Mouse (Mus musculus) thymus, postnatal 25 days (tissue): ENCODE measurements around the gene Hltf.
"Not testable (repeated sequence)": the region's sequence is repeated elsewhere in the genome, so short reads cannot be mapped to it uniquely, and the experiment has no call there.

Experiments used
- DNase-seq: peaks from one replicate; pipeline ENCODE4 v3.0.0; 2022

Hltf gene

DNA sequence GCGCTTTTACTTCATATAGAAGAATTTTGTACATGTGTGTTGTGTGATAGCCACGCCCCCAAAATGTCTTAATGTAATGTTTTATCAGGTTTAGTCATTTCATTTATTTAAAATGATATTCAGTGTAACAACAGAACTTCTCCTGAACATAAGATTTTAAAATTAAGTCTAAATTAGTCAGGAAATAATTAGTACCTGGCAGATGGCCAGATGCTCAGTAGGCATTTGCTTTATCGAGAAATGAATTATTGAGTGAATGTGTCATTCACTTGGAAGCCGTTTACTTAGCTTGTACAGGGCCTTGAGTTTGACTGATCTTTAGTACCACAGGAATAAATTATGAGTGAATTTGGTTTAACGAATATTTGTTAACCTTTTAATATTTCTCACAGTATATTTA, 51.3 kb downstream of the Hltf start:
- DNase-seq = no peak

- DNase-seq = no peak
Measured at GRCm38 (mm10) chr3:20111913-20112312, 54.3 kb downstream of the Hltf start.

- DNase-seq = no peak
Measured at GRCm38 (mm10) chr3:20119044-20119591, 61.5 kb downstream of the Hltf start.

GRCm38 (mm10) chr3:20119686-20120244, 62.2 kb downstream of the Hltf start:
- no peak for DNase-seq

DNA sequence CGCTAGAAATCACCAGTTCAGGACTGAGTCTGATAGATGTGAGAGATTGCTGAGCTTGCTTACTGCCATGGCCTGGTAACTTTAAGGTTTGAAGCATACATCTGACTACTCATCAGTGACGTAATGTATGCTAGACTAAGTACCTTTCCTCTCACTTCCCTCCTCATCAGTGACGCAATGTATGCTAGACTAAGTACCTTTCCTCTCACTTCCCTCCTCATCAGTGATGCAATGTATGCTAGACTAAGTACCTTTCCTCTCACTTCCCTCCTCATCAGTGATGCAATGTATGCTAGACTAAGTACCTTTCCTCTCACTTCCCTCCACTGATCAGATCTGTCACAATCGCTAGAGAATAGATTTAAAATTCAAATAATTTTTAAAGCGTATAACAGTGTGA, 64.0 kb downstream of the Hltf start:
- not testable (repeated sequence) for DNase-seq

- no peak for DNase-seq
Measured at GRCm38 (mm10) chr3:20125604-20126003, 68.0 kb downstream of the Hltf start.

DNA sequence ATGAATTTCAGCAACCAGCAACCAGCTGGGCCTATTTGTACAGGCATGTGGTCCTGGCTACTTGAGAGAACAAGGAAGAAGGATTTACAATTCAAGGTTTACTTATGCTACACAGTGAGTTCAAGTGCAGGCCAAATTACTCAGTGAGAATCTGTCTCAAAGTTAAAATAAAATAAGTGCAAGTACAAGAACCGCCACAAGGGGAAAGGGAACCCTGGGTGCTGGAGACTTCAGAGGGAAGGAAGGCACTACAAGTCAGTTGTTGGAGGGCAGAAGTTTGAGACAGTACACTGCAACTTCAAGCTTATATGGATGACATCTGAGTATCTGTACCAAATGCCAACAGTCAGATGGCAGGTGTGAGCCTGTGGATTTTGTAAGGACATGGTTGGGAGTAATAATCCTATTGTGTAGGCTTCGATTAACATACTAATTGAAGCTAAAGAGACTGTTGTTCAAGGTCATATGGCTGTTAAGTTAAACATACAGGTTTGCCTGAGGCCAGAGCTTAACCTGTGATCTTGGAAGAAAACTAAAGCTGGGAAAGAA, 69.5 kb downstream of the Hltf start:
- no peak for DNase-seq

DNA sequence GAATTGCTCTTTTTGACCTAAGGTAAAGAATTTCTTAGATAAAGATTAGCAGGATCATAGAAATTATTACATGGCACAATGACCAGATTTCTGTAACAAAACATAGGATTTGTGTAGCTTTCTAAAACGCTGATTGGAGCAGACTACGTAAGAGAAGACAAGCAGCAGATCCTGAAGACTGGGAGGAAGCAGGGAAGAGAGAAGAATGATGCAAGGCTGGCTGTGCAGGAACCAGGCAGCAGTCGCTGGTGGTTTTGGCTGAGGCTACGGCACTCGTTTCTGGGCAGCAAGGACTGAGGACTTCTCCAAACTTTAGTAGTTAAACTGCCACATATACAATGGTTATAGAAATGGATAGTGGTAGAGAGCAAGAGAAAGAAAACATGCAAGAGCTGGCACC, 71.9 kb downstream of the Hltf start:
- DNase-seq = no peak

- no peak for DNase-seq
Measured at GRCm38 (mm10) chr3:20130456-20131349, 73.1 kb downstream of the Hltf start.

GRCm38 (mm10) chr3:20131350-20131720, 73.7 kb downstream of the Hltf start:
- DNase-seq = no peak

GRCm38 (mm10) chr3:20132731-20133130, 75.1 kb downstream of the Hltf start:
- DNase-seq = no peak

GRCm38 (mm10) chr3:20133745-20134144, 76.1 kb downstream of the Hltf start:
- DNase-seq = no peak

- no peak for DNase-seq
Measured at GRCm38 (mm10) chr3:20134545-20134944, 76.9 kb downstream of the Hltf start.

GRCm38 (mm10) chr3:20136868-20137581, 79.4 kb downstream of the Hltf start:
- no peak for DNase-seq

- no peak for DNase-seq
Measured at GRCm38 (mm10) chr3:20141240-20141639, 83.6 kb downstream of the Hltf start.

GRCm38 (mm10) chr3:20141679-20142078, 84.1 kb downstream of the Hltf start:
- DNase-seq = no peak

GRCm38 (mm10) chr3:20142101-20142500, 84.5 kb downstream of the Hltf start:
- DNase-seq = peak; percentile 38

DNA sequence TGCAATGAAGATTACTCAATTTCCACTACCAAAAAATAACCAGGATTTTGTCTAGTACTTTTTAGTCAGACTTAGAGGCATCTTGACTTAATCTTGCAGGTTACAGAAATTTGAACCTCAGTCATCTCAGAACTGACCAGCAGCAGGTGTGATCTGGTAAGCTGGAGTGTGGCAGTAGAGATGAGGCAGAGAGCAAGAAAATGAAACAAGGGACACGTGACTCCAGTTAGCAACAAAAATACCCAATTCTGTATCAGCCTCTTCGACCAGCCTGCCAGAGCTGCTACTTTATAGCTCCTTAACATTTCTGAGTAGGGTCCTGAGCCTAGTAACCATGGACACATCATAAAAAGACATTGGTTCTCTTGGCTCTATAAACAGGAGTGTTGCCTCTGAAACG, 85.0 kb downstream of the Hltf start:
- no peak for DNase-seq

DNA sequence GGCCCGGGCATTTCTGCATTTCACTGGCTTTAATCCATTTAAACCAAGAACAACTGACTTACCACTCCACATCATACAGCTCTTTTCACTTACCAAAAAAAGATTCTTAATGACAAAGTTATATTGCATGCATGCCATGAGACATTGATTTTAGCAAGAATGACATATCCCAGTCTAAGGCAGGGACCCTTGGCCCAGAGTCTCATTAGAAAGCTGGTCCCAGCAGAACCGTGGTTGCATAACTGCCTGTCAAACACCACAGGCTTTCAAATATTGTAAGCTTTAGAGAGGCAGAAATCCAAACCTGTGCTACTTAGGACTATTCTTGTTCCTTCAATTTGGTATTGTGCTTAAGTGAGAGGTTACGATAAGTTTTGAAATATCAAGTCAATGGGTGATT, 86.1 kb downstream of the Hltf start:
- no peak for DNase-seq

DNA sequence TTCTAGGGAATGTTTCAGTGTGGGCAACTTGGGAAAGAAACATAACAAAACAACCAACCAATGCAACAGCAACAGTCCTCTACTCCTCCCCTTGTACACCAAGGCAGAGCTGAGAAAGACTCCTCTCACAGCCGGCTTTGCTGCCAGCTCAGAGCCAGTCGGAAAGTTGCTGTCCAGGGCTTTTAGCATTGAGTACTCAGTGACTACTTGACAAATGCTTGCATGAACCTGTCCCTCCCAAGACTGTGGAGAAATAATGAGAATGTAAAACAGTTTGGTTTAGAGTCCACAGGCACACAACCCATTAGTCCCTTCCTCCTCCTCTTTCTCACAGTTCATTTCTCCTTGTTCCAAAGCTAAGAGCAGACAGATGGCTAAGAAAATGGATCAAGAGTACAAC, 86.8 kb downstream of the Hltf start:
- no peak for DNase-seq

DNA sequence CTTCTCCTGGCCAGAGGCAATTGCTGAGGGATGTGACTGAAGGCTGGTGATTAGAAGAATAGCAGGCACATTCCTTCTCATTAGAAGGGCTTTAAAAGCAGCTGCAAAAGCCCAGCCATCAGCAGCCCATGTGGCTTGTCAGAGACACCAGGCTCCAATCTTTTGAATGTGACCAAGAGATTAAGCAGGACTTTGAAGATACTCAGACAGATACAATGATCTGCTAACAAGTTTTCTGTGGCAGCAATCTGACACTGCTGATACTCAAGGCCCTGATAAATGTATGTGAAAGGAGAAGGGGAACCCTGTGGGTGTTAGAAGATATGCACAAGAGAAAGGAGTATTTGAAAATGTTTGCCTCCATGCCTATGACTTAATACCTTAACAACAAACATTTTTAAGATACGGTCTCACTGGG, 88.1 kb downstream of the Hltf start:
- DNase-seq = no peak

- DNase-seq = no peak
Measured at GRCm38 (mm10) chr3:20146884-20147395, 89.3 kb downstream of the Hltf start.

DNA sequence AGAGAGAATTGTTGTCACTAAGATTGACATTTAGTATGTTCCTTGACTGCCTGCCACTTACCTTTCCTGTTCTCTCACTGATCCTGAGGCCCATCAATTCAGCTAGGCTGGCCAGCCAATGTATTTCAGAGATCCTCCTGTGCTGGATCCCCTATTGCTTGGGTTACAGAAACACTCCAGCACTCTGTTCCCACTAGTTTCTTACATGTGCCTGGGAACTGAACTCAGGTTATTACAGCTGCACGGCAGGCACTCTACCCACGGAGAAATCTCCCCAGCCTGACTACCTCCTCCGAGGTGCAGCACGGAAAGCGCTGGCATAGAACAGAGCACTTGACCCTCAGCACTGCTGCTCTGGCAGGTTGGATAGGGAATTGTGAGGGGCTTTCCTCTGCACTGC, 90.0 kb downstream of the Hltf start:
- DNase-seq = no peak
